In genomic region chr13:60298575-60298974, GRCm38 (mm10) we compare ENCODE assay signal across 8 mouse cellular contexts.
DNase-seq lines count a peak whose midpoint lies in the region; ATAC-seq lines count a peak whose summit lies in the region.
"Had no signal": no experiment of that assay in that cellular context is flagged by ENCODE, and none has a peak within 500 bp of the region (broad histone marks: within the 10 kb centered on the region; RNA-seq: fewer than 3 reads in every experiment).

No protein-coding gene starts in this region.

- ATAC-seq in megakaryocyte, adult 5-6 weeks (ENCODE audit: poor library complexity, severe bottlenecking) = no peak
- ATAC-seq in embryonic facial prominence, embryonic 13.5 days (ENCODE audit: insufficient number of reproducible peaks, insufficient read depth, low FRiP score, low TSS enrichment, low read depth) = no peak
- ATAC-seq in intestine, embryonic 16.5 days = no peak

- DNase-seq in testis, postnatal 10 days (ENCODE audit: low spot score) = peak; percentile 57
- no peak for DNase-seq in right cerebral cortex, postnatal 25 days
- DNase-seq in layer of hippocampus, adult 9-11 months = no peak

- peaks cover 12% of the 10 kb centered on the region for H3K9me3 ChIP-seq in megakaryocyte, embryonic 14.5 days
- no peaks in the 10 kb centered on the region for H3K9me3 ChIP-seq in embryonic facial prominence, embryonic 13.5 days
- H3K9me3 ChIP-seq in intestine, embryonic 16.5 days (ENCODE audit: control insufficient read depth, low read length) = no peaks in the 10 kb centered on the region
- H3K9me3 ChIP-seq: forebrain, embryonic 12.5 days had no signal

- WGBS in embryonic facial prominence, embryonic 13.5 days = 48% methylated on average over 2 of the region's 2 CpGs
- 41% methylated on average over 2 of the region's 2 CpGs for WGBS in intestine, embryonic 16.5 days

- H3K9ac ChIP-seq in embryonic facial prominence, embryonic 13.5 days = no peak overlapping the region
- no peak overlapping the region for H3K9ac ChIP-seq in intestine, embryonic 16.5 days (ENCODE audit: low read depth, low read length)
- H3K9ac ChIP-seq: forebrain, embryonic 12.5 days had no signal

- 0 out of 2 replicates have a peak overlapping the region, but pooled peaks have one; percentile 41 for H3K27ac ChIP-seq in embryonic facial prominence, embryonic 13.5 days
- peak overlapping the region; percentile 3; the same call in 1 of the 2 replicates for H3K27ac ChIP-seq in intestine, embryonic 16.5 days (ENCODE audit: low read length)
- H3K27ac ChIP-seq: forebrain, embryonic 12.5 days had no signal

- H3K36me3 ChIP-seq in megakaryocyte, embryonic 14.5 days (replicated peaks; ENCODE audit: low read length) = no peaks in the 10 kb centered on the region
- H3K36me3 ChIP-seq in embryonic facial prominence, embryonic 13.5 days = no peaks in the 10 kb centered on the region
- H3K36me3 ChIP-seq in intestine, embryonic 16.5 days (ENCODE audit: control insufficient read depth, insufficient read depth, low read length) = no peaks in the 10 kb centered on the region
- H3K36me3 ChIP-seq: forebrain, embryonic 12.5 days had no signal

- H3K4me1 ChIP-seq in megakaryocyte, embryonic 14.5 days = no peaks in the 10 kb centered on the region
- peaks cover 35% of the 10 kb centered on the region for H3K4me1 ChIP-seq in embryonic facial prominence, embryonic 13.5 days
- H3K4me1 ChIP-seq in intestine, embryonic 16.5 days (ENCODE audit: control insufficient read depth, insufficient read depth, low read length) = 0 out of 2 replicates have a peak, but pooled peaks cover 3% of the 10 kb centered on the region
- H3K4me1 ChIP-seq: forebrain, embryonic 12.5 days had no signal

- no peaks in the 10 kb centered on the region for H3K27me3 ChIP-seq in megakaryocyte, embryonic 14.5 days (replicated peaks)
- no peaks in the 10 kb centered on the region for H3K27me3 ChIP-seq in embryonic facial prominence, embryonic 13.5 days
- no peaks in the 10 kb centered on the region for H3K27me3 ChIP-seq in intestine, embryonic 16.5 days (replicated peaks; ENCODE audit: control insufficient read depth, insufficient read depth, low read length)
- H3K27me3 ChIP-seq: forebrain, embryonic 12.5 days had no signal

- H3K4me3 ChIP-seq in megakaryocyte, embryonic 14.5 days (replicated peaks) = peak overlapping the region; percentile 46
- H3K4me3 ChIP-seq in embryonic facial prominence, embryonic 13.5 days = no peak overlapping the region
- no peak overlapping the region for H3K4me3 ChIP-seq in intestine, embryonic 16.5 days (ENCODE audit: low read length)
- H3K4me3 ChIP-seq: forebrain, embryonic 12.5 days had no signal

- no peak overlapping the region for H3K4me2 ChIP-seq in embryonic facial prominence, embryonic 13.5 days
- H3K4me2 ChIP-seq in intestine, embryonic 16.5 days (ENCODE audit: low read depth, low read length) = no peak overlapping the region
- H3K4me2 ChIP-seq: forebrain, embryonic 12.5 days had no signal
